Mouse (Mus musculus) telencephalon, adult 2 months (tissue): ENCODE results near the gene Vmn1r231.

Experiments
- DNase-seq: peaks from one replicate; pipeline ENCODE4 v3.0.0-alpha.2; 2011; ENCODE audit warnings: low read depth, low spot score

The Vmn1r231 gene

DNA sequence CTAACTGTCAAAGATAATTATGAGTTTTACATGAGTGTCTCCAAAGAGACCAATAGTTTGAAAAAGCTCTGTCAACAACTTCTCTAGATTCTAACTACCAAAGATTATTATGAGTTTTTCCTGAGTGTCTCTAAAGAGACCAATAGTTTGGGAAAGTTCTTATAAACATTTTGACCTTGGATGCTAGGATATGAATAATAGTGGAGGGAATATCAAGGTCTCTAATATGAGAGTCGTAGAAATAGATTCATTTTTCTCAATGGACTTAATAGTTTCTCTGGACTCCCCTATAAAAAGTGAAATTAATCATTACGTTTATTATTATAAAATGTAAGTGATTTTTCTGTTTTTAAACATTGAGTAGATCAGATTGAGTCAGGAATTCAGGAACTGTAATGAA is at the start of gene Vmn1r231:
Gene Vmn1r231 (minus strand): TSS at position 101 of the 400 bp plus-strand sequence.
- DNase-seq, result no peak

DNA sequence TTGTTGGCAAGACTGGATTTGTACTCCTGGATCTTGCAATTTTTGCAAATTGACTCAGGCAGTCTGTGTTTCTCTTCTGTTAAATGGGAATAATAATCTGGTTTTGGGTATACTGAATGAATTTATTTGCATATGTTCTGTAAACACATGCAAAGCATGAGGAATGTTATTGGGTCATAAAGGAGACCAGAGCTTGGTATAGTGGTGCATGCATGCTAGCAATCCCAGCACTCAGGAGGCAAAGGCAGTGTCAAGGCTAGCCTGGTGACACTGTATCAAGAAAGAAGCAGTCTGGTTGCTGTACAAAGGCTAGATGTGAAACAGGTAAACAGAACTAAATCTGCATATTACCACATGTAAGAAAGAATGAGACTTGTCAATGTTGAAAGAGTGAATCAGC is 41.7 kb upstream of the Vmn1r231 start:
- DNase-seq, result no peak

DNA sequence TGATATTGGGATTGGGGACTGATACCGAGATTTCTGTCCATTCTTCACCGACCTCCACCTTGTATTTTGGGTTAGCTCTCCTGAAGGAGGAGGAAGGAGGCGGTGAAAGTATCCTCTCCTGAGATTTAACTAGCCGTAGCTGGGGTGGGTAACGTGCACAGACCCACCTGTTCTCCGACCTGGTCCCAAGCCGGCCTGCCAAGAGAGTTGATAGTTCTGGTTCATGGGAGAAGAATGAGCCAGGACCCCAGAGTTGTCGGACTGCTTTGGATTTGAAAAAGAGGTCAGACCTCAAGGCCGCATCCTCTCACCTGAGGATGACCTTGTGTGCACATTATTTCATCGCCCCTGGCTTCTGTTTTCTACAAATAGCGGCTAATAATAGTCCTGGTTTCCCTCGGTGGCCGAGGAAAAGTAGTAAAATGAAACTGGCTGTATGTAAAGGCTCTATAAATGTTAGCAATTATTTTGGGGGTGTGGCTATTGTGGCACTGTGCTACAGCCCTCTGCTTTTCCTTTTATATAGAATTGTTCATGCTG is 41.2 kb upstream of the Vmn1r231 start:
- DNase-seq, result no peak

DNA sequence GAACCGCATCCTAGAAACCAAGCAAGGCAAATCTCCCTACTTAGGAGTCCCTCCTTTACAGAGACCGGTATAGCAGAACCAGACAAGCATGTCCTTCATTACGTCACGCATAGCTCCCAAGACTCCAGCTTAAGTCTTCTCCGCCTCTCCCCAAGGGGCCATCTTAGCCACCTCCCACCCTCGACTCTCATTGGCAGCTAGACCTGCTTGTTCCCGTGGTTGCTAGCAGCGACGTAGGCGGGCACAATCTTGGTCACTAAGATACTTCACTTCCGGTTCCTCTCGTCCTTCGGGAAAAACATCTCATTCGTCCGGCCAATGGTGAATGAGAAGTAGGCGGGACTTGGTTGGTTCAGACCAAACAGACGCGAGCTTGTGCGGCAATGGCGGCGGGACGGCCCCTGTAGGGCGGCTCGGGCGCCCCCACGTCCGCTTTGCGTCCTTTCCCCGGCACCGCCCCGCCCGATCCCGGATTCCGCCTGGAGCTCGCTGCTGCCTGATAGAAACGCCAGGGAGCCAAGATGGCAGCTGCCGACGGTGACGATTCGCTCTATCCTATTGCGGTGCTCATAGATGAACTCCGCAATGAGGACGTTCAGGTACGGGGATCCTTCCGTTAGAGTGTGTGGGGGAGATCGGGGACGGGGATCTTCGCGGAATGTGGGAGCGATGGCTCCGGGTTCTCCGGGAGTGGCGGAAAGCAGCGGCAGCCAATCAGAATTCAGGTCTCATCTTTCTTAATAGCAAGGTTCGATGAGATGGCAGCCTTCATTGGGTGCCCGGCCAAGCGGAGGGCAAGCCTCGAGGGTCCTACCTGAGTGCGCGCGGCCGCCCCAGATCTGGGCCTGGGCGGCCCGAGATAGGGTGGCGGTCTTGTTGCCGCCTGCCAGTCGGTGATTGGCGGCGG is 40.3 kb upstream of the Vmn1r231 start, which contains the start of gene Ppp2r1a:
Gene Ppp2r1a (plus strand): TSS at position 327 of the 907 bp plus-strand sequence.
- DNase-seq, result peak; percentile 100

DNA sequence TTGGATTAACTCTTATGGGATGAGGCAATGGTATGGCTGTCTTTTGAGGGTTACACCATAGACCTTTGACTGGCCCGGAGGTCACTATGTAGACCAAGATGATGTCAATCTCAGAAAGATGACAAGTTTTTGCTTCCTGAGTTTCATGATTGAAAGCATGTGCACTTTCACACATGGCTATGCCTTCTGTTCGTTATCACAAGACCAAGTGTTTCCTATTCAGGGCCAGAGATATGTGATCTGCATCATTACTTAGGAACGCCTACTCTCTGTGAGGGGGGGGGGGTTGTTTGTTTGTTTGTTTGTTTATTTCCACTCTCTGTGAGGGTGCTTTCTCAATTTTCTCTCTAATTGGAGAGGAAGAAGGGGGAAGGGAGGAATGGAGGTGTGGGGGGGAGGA is 39.3 kb upstream of the Vmn1r231 start:
- DNase-seq, result no peak

DNA sequence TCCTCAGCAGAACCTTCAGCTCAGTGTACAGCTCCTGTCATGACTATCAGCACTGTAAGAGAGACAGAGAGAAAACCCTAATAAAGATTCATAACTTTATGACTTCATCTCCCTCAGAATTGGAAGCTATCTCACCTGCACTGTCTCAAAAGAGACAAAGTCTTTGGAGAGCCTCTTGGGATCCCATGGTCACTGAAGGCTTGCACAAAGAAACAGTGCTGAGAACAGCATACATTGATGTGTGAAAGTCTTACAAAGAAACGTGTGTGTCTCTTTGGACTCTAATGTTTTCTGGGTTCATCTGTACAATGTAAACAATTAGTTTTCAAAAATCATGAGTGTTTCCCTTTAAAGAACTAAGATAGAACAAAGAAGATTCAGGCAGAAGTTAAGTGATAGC is 14.7 kb upstream of the Vmn1r231 start, which contains the start of gene Vmn1r232:
Gene Vmn1r232 (minus strand): TSS at position 101 of the 400 bp plus-strand sequence.
- no peak for DNase-seq

DNA sequence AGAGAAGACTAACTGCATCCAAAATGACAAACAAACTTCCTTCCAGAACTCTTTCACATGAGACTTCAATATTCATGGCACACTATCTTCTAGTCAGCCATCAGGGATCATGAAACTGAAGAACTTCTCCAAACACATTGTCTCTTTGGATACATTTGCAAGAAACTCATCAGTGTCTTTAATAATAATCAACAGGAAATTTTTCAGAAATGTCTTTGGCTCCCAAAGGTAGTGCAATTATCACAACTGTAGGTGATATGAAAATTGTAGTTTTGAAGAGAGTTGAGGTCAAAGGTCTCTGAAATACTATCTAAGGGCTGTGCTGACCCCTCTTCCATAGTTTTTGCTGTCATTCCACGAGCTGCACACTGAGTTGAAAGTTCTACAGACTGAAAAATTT is 64.7 kb downstream of the Vmn1r231 start, which contains the start of gene Vmn1r230:
Gene Vmn1r230 (plus strand): TSS at position 301 of the 400 bp plus-strand sequence.
- no peak for DNase-seq
